Mouse (Mus musculus) lung, embryonic 14.5 days (tissue): ENCODE results near the gene Ccnk. TPM values are rescaled to one million over a fixed set of nuclear protein-coding genes. Genes with fewer than 3 reads are reported as not detected.

Experiments used
- ATAC-seq: fragments of 200-750 bp; cut with Nextera tagmentation; 2 replicates; pipeline ENCODE4 v1.8.0; 2017; ENCODE audit warnings: mild to moderate bottlenecking, moderate TSS enrichment, moderate library complexity; ENCODE audit not compliant: insufficient read depth
- DNase-seq: peaks from one replicate; pipeline ENCODE4 v3.0.0-alpha.2; 2015
- H3K27ac ChIP-seq: fragments of 300-500 bp; sonication (generic); 2 replicates; pipeline ENCODE4 v1.5.1; 2014; ENCODE audit warnings: low read depth, mild to moderate bottlenecking, moderate library complexity
- H3K27me3 ChIP-seq: fragments of 300-500 bp; sonication (generic); 2 replicates; pipeline ENCODE4 v1.6.1; 2014; ENCODE audit warnings: low read length, control low read depth; ENCODE audit not compliant: insufficient read depth
- H3K36me3 ChIP-seq: fragments of 300-500 bp; sonication (generic); 2 replicates; pipeline ENCODE4 v1.6.1; 2014; ENCODE audit warnings: control low read depth; ENCODE audit not compliant: insufficient read depth
- H3K4me1 ChIP-seq: fragments of 300-500 bp; sonication (generic); 2 replicates; pipeline ENCODE4 v1.6.1; 2014; ENCODE audit warnings: antibody characterized with exemption, control low read depth; ENCODE audit not compliant: insufficient read depth
- H3K4me2 ChIP-seq: fragments of 300-500 bp; sonication (generic); 2 replicates; pipeline ENCODE4 v1.6.1; 2014; ENCODE audit warnings: mild to moderate bottlenecking
- H3K4me3 ChIP-seq: fragments of 300-500 bp; sonication (generic); 2 replicates; pipeline ENCODE4 v1.5.1; 2014; ENCODE audit warnings: low read depth, low read length
- H3K9ac ChIP-seq: fragments of 300-500 bp; sonication (generic); 2 replicates; pipeline ENCODE4 v1.6.1; 2014
- H3K9me3 ChIP-seq: fragments of 300-500 bp; sonication (generic); 2 replicates; pipeline ENCODE4 v1.6.1; 2016; ENCODE audit warnings: low read depth, low read length, control low read depth
- CTCF ChIP-seq: IDR thresholded peaks from 2 replicates; pipeline ENCODE4 v1.5.1; 2016; ENCODE audit warnings: antibody characterized with exemption, low read depth
- WGBS: fragments of 180-500 bp; shearing (Covaris S2); extraction: QIAGEN DNeasy Blood & Tissue Kit; methylation state at CpG from one replicate; pipeline ENCODE4 v1.1.7; 2014; 5-methylcytosine and 5-hydroxymethylcytosine counted together
- polyA plus RNA-seq: library from polyadenylated mRNA; unstranded; fragments of >200 nt; fragmentation: Nextera tagmentation; extraction: Ambion mirVana; gene quantifications from 2 replicates; pipeline ENCODE4 v1.2.1, GENCODE M21; 2014

The Ccnk gene
- polyA plus RNA-seq, 1 experiment from 2014 or later, result 5.3 TPM

DNA sequence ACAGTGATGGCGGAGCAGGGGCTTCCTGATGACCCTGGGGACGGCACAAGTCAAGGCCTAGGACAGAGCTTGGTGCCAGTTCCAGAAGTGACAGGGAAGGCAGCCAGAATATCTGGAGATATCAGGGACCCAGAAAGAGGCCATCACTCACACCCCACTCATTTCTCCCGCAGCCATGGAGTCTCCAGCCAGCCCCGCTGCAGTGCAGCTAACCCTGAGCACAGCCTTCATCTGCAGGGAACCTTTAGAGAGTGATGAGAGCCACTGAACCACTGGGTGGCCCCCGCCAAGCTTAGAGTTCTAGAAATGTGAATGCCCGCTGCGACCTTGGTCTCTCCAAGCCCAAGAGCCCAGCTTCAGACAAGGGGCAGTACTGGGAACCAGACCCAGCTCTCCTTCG, 69.6 kb downstream of the Ccnk start:
- ATAC-seq (no peak), DNase-seq (no peak)
- no peak for TF ChIP-seq CTCF
- 89% methylated on average over 8 of the region's 8 CpGs for WGBS
- H3K27ac ChIP-seq, result no peak overlapping the region
- no peaks in the 10 kb centered on the region for H3K9me3 ChIP-seq
- no peaks in the 10 kb centered on the region for H3K27me3 ChIP-seq
- no peaks in the 10 kb centered on the region for H3K36me3 ChIP-seq
- no peak overlapping the region for H3K4me2 ChIP-seq
- no peak overlapping the region for H3K9ac ChIP-seq
- no peak overlapping the region for H3K4me3 ChIP-seq
- H3K4me1 ChIP-seq, result peaks cover 36% of the 10 kb centered on the region

DNA sequence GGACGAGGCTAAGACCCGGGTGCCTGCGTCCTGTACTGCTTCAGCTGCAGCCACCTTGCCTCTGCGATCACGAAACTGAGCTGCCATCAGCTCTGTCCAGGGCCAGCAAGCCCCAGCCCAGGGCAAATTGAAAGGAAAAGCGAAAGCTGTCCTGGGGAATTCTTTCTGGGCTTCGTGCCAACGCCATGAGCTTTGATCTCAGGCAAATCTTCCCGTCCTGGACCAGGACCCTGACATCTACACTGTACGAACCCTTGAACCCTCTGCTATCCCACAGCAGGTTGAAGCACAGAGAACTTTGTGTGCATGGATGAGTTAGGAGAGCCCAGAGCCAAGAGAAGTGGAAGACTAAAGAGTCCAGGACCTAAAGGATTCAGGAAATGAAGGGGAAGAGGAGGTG, 70.1 kb downstream of the Ccnk start:
- WGBS, result 29% methylated on average over 10 of the region's 10 CpGs
- ATAC-seq (peak; percentile 22), DNase-seq (peak; percentile 89)
- Histone ChIP-seq H3K4me3 (no peak overlapping the region), H3K4me1 (peaks cover 31% of the 10 kb centered on the region), H3K36me3 (no peaks in the 10 kb centered on the region), H3K27ac (no peak overlapping the region), H3K9me3 (no peaks in the 10 kb centered on the region), H3K4me2 (peak overlapping the region; percentile 3; the same call in 1 of the 2 replicates), H3K9ac (no peak overlapping the region), H3K27me3 (no peaks in the 10 kb centered on the region)
- TF ChIP-seq CTCF, result no peak

DNA sequence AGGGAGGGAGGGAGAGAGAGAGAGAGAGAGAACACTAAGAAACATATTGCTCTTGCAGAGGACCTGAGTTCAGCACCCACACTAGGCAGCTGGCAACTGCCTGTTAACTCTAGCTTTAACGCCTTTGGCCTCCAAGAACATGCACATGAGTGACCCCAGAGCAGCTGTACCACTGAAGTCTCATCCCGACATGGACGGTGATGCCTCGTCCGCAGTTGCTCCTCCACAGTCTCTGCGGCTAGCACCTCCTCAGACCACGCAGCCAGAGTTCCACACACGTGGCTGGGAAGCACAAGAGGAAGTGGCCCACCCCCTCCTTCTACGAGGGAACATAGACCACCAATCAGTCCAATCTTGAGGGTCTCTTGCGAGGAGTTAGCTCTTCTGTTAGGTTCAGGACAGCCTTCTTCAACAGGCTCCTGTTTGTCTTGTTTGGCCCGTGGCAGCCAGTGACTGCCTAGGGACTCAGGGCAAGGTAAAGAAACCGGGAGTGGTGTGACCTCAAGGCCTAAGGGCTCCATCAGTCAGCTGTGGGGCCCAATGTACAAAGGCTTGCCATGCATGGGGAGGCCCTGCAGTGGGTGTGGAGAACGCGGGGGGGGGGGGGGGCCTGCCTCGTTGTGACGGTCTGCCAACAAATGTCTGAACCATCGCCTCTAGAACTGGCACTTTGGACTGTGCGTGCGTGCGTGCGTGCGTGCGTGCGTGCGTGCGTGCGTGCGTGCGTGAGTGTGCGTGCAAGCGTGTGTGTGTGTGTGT, 71.8 kb downstream of the Ccnk start:
- H3K4me1 ChIP-seq, result peaks cover 16% of the 10 kb centered on the region; the same call in 1 of the 2 replicates
- DNase-seq (no peak), ATAC-seq (no peak)
- no peak overlapping the region for H3K4me3 ChIP-seq
- no peak for TF ChIP-seq CTCF
- 78% methylated on average over 31 of the region's 31 CpGs for WGBS
- H3K36me3 ChIP-seq, result no peaks in the 10 kb centered on the region
- no peak overlapping the region for H3K27ac ChIP-seq
- H3K9ac ChIP-seq, result no peak overlapping the region
- no peaks in the 10 kb centered on the region for H3K27me3 ChIP-seq
- no peak overlapping the region for H3K4me2 ChIP-seq
- H3K9me3 ChIP-seq, result no peaks in the 10 kb centered on the region

DNA sequence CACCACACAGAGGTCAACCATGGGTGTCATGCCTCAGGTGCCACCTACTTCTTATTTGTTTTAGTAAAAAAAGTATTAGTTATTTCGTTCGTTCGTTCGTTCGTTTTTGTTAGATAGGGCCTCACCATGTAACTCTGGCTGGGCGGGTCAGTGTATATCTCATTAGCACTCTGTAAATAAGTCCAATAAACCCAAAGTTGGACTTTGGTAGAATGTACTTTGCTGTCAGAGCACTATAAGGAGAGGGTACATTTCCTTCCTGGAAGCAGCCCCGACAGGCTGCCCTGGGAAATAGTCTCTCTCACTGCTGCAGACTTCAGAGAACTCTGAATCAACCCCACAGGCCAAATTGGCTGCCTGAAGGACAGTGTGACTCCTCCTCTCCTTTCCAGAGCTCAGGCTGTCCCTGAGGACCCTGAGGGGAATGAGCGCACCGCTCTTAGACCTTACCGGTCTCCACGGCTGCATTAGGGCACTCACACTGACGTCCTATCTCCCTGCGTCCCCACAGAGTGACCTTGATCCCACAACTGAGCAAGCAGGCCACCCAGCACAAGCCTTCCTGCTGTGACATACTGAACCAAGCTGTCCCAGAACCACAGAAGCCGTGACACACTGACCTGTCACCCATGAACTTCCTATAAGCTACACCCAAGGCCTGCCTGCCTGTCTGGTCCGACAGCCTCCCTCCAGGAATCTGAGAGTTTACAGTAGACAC, 72.6 kb downstream of the Ccnk start:
- TF ChIP-seq CTCF, result no peak
- 72% methylated on average over 15 of the region's 15 CpGs for WGBS
- no peaks in the 10 kb centered on the region for H3K27me3 ChIP-seq
- H3K4me2 ChIP-seq, result no peak overlapping the region
- peaks cover 12% of the 10 kb centered on the region; the same call in 1 of the 2 replicates for H3K4me1 ChIP-seq
- no peak overlapping the region for H3K9ac ChIP-seq
- DNase-seq (no peak), ATAC-seq (no peak)
- H3K9me3 ChIP-seq, result no peaks in the 10 kb centered on the region
- no peaks in the 10 kb centered on the region for H3K36me3 ChIP-seq
- H3K4me3 ChIP-seq, result no peak overlapping the region
- no peak overlapping the region for H3K27ac ChIP-seq

Other genes starting within 250 kb of the Ccnk start
- 4.0 and 4.4 TPM in 2 replicates for gene Bcl11b, start 176.0 kb upstream of the Ccnk start, polyA plus RNA-seq
- 68.8 and 69.6 TPM in 2 replicates for gene Setd3, start 265 bp upstream of the Ccnk start, polyA plus RNA-seq
- 8.3 and 8.6 TPM in 2 replicates for gene Ccdc85c, start 95.8 kb downstream of the Ccnk start, polyA plus RNA-seq
- 0.76 and 0.82 TPM in 2 replicates for gene Hhipl1, start 126.7 kb downstream of the Ccnk start, polyA plus RNA-seq
- 3.9 and 4.4 TPM in 2 replicates for gene Cyp46a1, start 154.8 kb downstream of the Ccnk start, polyA plus RNA-seq
- gene Eml1, start 191.4 kb downstream of the Ccnk start, polyA plus RNA-seq, result 105 and 109 TPM in 2 replicates